30 mouse cellular contexts compared by ENCODE assay signal in genomic region chr11:65333101-65333500, GRCm38 (mm10).
"Had no signal": no experiment of that assay in that cellular context is flagged by ENCODE, and none has a peak within 500 bp of the region (broad histone marks: within the 10 kb centered on the region; RNA-seq: fewer than 3 reads in every experiment).

No protein-coding gene starts in this region.

- H3K27me3 ChIP-seq: heart, embryonic 12.5 days; heart, embryonic 13.5 days; heart, embryonic 15.5 days; hindbrain, embryonic 12.5 days; hindbrain, embryonic 13.5 days; hindbrain, embryonic 15.5 days; intestine, embryonic 15.5 days; kidney, embryonic 15.5 days had no signal

- H3K4me3 ChIP-seq: heart, embryonic 12.5 days; heart, embryonic 13.5 days; heart, embryonic 15.5 days; hindbrain, embryonic 10.5 days; hindbrain, embryonic 12.5 days; hindbrain, embryonic 13.5 days; hindbrain, embryonic 15.5 days; intestine, embryonic 15.5 days; kidney, embryonic 15.5 days; layer of hippocampus, adult 2 months; left cerebral cortex, adult 2 months had no signal

- DNase-seq: heart, postnatal 10 days; heart, postnatal 14 days; heart, postnatal 36 days; heart, postnatal 4 days; kidney, adult 11 months; kidney, adult 18-20 months; kidney, adult 2 months; kidney, adult 8-10 months; kidney, adult 9 months; kidney, postnatal 10 days; kidney, postnatal 14 days; kidney, postnatal 25 days; kidney, postnatal 36 days; kidney, postnatal 4 days; layer of hippocampus, adult 9-11 months; layer of hippocampus, postnatal 36 days had no signal

- H3K4me1 ChIP-seq: hindbrain, embryonic 10.5 days; hindbrain, embryonic 12.5 days; hindbrain, embryonic 13.5 days; hindbrain, embryonic 15.5 days; intestine, embryonic 15.5 days; kidney, embryonic 15.5 days had no signal

- H3K27ac ChIP-seq: heart, embryonic 13.5 days; heart, embryonic 15.5 days; hindbrain, embryonic 10.5 days; hindbrain, embryonic 12.5 days; hindbrain, embryonic 13.5 days; hindbrain, embryonic 14.5 days; hindbrain, embryonic 15.5 days; hindbrain, postnatal 0 days; intestine, embryonic 15.5 days; kidney, embryonic 15.5 days; kidney, postnatal 0 days; layer of hippocampus, adult 2 months; left cerebral cortex, adult 2 months had no signal

- H3K36me3 ChIP-seq: heart, embryonic 12.5 days; heart, embryonic 13.5 days; heart, embryonic 15.5 days; hindbrain, embryonic 10.5 days; hindbrain, embryonic 12.5 days; hindbrain, embryonic 13.5 days; hindbrain, embryonic 15.5 days; intestine, embryonic 15.5 days; kidney, embryonic 15.5 days had no signal

- H3K9me3 ChIP-seq: heart, embryonic 12.5 days; heart, embryonic 13.5 days; heart, embryonic 15.5 days; hindbrain, embryonic 10.5 days; hindbrain, embryonic 12.5 days; hindbrain, embryonic 13.5 days; hindbrain, embryonic 15.5 days; intestine, embryonic 15.5 days; kidney, embryonic 15.5 days had no signal
